Comparison of ENCODE assay signal across 18 mouse cellular contexts in the genomic region with DNA sequence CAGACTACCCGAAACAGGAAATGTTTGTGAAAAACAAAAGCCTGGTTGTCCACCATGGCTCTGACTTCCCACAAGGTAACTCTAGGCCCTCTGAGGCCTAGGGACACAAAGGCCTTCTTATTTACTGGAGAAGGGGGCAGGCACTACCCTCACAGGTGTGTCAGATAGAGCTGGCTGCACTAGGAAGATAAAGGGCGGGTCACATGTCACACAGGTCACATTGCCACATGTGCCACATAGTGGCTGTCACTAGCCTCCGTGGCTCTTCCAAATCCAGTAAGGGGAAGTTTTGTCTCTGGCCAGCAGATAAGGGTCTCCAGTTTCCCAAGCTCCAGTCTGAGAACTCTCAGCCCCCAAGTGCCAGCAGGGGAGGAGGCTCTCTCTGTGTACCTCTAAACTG. TPM values are rescaled to one million over a fixed set of nuclear protein-coding genes. Genes with fewer than 3 reads are reported as not detected.
DNase-seq lines count a peak whose midpoint lies in the region; ATAC-seq and TF ChIP-seq lines count a peak whose summit lies in the region.
"Had no signal": no experiment of that assay in that cellular context is flagged by ENCODE, and none has a peak within 500 bp of the region (broad histone marks: within the 10 kb centered on the region; RNA-seq: fewer than 3 reads in every experiment).

No protein-coding gene starts in this region.

- 0 out of 2 replicates have a peak overlapping the region, but pooled peaks have one; percentile 4 for H3K27ac ChIP-seq in heart, embryonic 16.5 days (ENCODE audit: low read length)
- H3K27ac ChIP-seq in embryonic facial prominence, embryonic 15.5 days (replicated peaks): 0 out of 2 replicates have a peak overlapping the region, but pooled peaks have one; percentile 1
- H3K27ac ChIP-seq in liver, embryonic 12.5 days: peak overlapping the region; percentile 41
- H3K27ac ChIP-seq in stomach, embryonic 15.5 days: peak overlapping the region; percentile 44; the same call in 1 of the 2 replicates
- no peak overlapping the region for H3K27ac ChIP-seq in layer of hippocampus, adult 2 months
- H3K27ac ChIP-seq: forebrain, embryonic 13.5 days; hindbrain, embryonic 14.5 days had no signal

- H3K27me3 ChIP-seq in heart, embryonic 16.5 days (ENCODE audit: control insufficient read depth, insufficient read depth, low read length): no peaks in the 10 kb centered on the region
- H3K27me3 ChIP-seq in embryonic facial prominence, embryonic 15.5 days: no peaks in the 10 kb centered on the region
- no peaks in the 10 kb centered on the region for H3K27me3 ChIP-seq in liver, embryonic 12.5 days (replicated peaks)
- H3K27me3 ChIP-seq in stomach, embryonic 15.5 days (replicated peaks): no peaks in the 10 kb centered on the region
- H3K27me3 ChIP-seq: forebrain, embryonic 13.5 days had no signal

- intact Hi-C loops in heart, postnatal 10 days (cut with DNase I): no loop called here

- peaks cover 13% of the 10 kb centered on the region for H3K36me3 ChIP-seq in heart, embryonic 16.5 days (ENCODE audit: control insufficient read depth, insufficient read depth)
- peaks cover 23% of the 10 kb centered on the region for H3K36me3 ChIP-seq in embryonic facial prominence, embryonic 15.5 days
- H3K36me3 ChIP-seq in liver, embryonic 12.5 days: peaks cover 28% of the 10 kb centered on the region
- H3K36me3 ChIP-seq in stomach, embryonic 15.5 days: no peaks in the 10 kb centered on the region

- no peak for DNase-seq in heart, postnatal 10 days
- DNase-seq in layer of hippocampus, adult 2 months (ENCODE audit: low spot score in 2 of 2): no peak
- DNase-seq in right cerebral cortex, postnatal 25 days: no peak
- DNase-seq: adrenal gland, adult 8-10 months; cerebellum, adult 8-10 months; gastrocnemius, postnatal 14 days; kidney, adult 18-20 months; kidney, postnatal 4 days; left cerebral cortex, postnatal 4 days; lung, embryonic 14.5 days had no signal

- H3K9ac ChIP-seq in heart, embryonic 16.5 days (ENCODE audit: low read length): no peak overlapping the region
- no peak overlapping the region for H3K9ac ChIP-seq in embryonic facial prominence, embryonic 15.5 days
- H3K9ac ChIP-seq in liver, embryonic 12.5 days: 0 out of 2 replicates have a peak overlapping the region, but pooled peaks have one; percentile 17
- no peak overlapping the region for H3K9ac ChIP-seq in stomach, embryonic 15.5 days
- H3K9ac ChIP-seq: forebrain, embryonic 13.5 days; hindbrain, embryonic 14.5 days; lung, embryonic 14.5 days had no signal

- ATAC-seq in heart, embryonic 16.5 days (replicated peaks; ENCODE audit: extremely low read depth, insufficient read depth, low FRiP score): no peak
- no peak for ATAC-seq in embryonic facial prominence, embryonic 15.5 days (ENCODE audit: insufficient number of reproducible peaks, low FRiP score, low TSS enrichment, low read depth)
- ATAC-seq in liver, embryonic 12.5 days: peak; percentile 85
- ATAC-seq in stomach, embryonic 15.5 days (ENCODE audit: insufficient read depth, low FRiP score, low read depth): peak; percentile 27; the same call in 1 of the 2 replicates
- no peak; the same call in 1 of the 2 replicates for ATAC-seq in megakaryocyte, adult 5-6 weeks (ENCODE audit: poor library complexity, severe bottlenecking)
- ATAC-seq: forebrain, embryonic 13.5 days; midbrain, embryonic 16.5 days had no signal

- no peak overlapping the region for H3K4me3 ChIP-seq in heart, embryonic 16.5 days (ENCODE audit: low read length)
- H3K4me3 ChIP-seq in embryonic facial prominence, embryonic 15.5 days (replicated peaks): no peak overlapping the region
- no peak overlapping the region for H3K4me3 ChIP-seq in liver, embryonic 12.5 days
- no peak overlapping the region for H3K4me3 ChIP-seq in stomach, embryonic 15.5 days (replicated peaks)
- H3K4me3 ChIP-seq in layer of hippocampus, adult 2 months: no peak overlapping the region
- H3K4me3 ChIP-seq: forebrain, embryonic 13.5 days had no signal

- H3K4me1 ChIP-seq in heart, embryonic 16.5 days (ENCODE audit: control insufficient read depth, insufficient read depth, low read length): peaks cover 8% of the 10 kb centered on the region
- H3K4me1 ChIP-seq in embryonic facial prominence, embryonic 15.5 days: peaks cover 17% of the 10 kb centered on the region
- peaks cover 18% of the 10 kb centered on the region for H3K4me1 ChIP-seq in liver, embryonic 12.5 days
- H3K4me1 ChIP-seq in stomach, embryonic 15.5 days: peaks cover 8% of the 10 kb centered on the region; the same call in 1 of the 2 replicates

- TF ChIP-seq CTCF in layer of hippocampus, adult 2 months (conservative IDR thresholded peaks at IDR 0.05): no peak

- whole genome bisulfite sequencing in heart, embryonic 16.5 days: 62% methylated on average over 3 of the region's 3 CpGs
- 40% methylated on average over 3 of the region's 3 CpGs for WGBS in embryonic facial prominence, embryonic 15.5 days
- WGBS in liver, embryonic 12.5 days (ENCODE audit: insufficient replicate concordance): 29% methylated on average over 3 of the region's 3 CpGs
- WGBS in stomach, embryonic 15.5 days: 60% methylated on average over 3 of the region's 3 CpGs

- no peaks in the 10 kb centered on the region for H3K9me3 ChIP-seq in heart, embryonic 16.5 days (replicated peaks; ENCODE audit: control insufficient read depth, low read length)
- no peaks in the 10 kb centered on the region for H3K9me3 ChIP-seq in embryonic facial prominence, embryonic 15.5 days (replicated peaks)
- H3K9me3 ChIP-seq in liver, embryonic 12.5 days (replicated peaks): no peaks in the 10 kb centered on the region
- no peaks in the 10 kb centered on the region for H3K9me3 ChIP-seq in stomach, embryonic 15.5 days
- H3K9me3 ChIP-seq: forebrain, embryonic 13.5 days had no signal

- no peak overlapping the region for H3K4me2 ChIP-seq in heart, embryonic 16.5 days (ENCODE audit: low read depth, low read length)
- no peak overlapping the region for H3K4me2 ChIP-seq in embryonic facial prominence, embryonic 15.5 days (replicated peaks)
- peak overlapping the region; percentile 10; the same call in 1 of the 2 replicates for H3K4me2 ChIP-seq in liver, embryonic 12.5 days
- H3K4me2 ChIP-seq in stomach, embryonic 15.5 days: no peak overlapping the region
- H3K4me2 ChIP-seq: forebrain, embryonic 13.5 days; hindbrain, embryonic 14.5 days; lung, embryonic 14.5 days had no signal

RNA-seq across cellular contexts. Expression of a gene that starts 31.8 kb away (rescaled TPM):
- 101 and 105 TPM in 2 replicates for polyA plus RNA-seq in heart, embryonic 16.5 days (2015; fragmentation: Nextera tagmentation; extraction: Ambion mirVana)
- 10 to 100 TPM; 67.5 to 71.5 TPM for total RNA-seq in heart, postnatal 10 days (2021)
- polyA plus RNA-seq in embryonic facial prominence, embryonic 15.5 days (2015; fragmentation: Nextera tagmentation; extraction: Ambion mirVana): 152 and 154 TPM in 2 replicates
- 23.1 and 26.4 TPM in 2 replicates for polyA plus RNA-seq in liver, embryonic 12.5 days (2016; fragmentation: Nextera tagmentation; extraction: Ambion mirVana)
- 118 and 119 TPM in 2 replicates for polyA plus RNA-seq in stomach, embryonic 15.5 days (2015; fragmentation: Nextera tagmentation; extraction: Ambion mirVana)
- 10 to 100 TPM; 25.0 to 29.9 TPM for total RNA-seq in layer of hippocampus, adult 2 months (2021)
- total RNA-seq in megakaryocyte, adult 5-6 weeks (2015): 6.5 and 7.3 TPM in 2 replicates
- 4.1 and 5.2 TPM in 2 replicates for total RNA-seq in megakaryocyte, adult 5-6 weeks (2017)

RNA-seq across cellular contexts. Expression of a gene that starts 33.6 kb away (rescaled TPM):
- polyA plus RNA-seq in heart, embryonic 16.5 days (2015; fragmentation: Nextera tagmentation; extraction: Ambion mirVana): 53.7 and 54.8 TPM in 2 replicates
- total RNA-seq in heart, postnatal 10 days (2021): 10 to 100 TPM; 30.7 to 38.1 TPM
- polyA plus RNA-seq in embryonic facial prominence, embryonic 15.5 days (2015; fragmentation: Nextera tagmentation; extraction: Ambion mirVana): 150 and 170 TPM in 2 replicates
- polyA plus RNA-seq in liver, embryonic 12.5 days (2016; fragmentation: Nextera tagmentation; extraction: Ambion mirVana): 45.9 and 47.3 TPM in 2 replicates
- 80.9 and 95.3 TPM in 2 replicates for polyA plus RNA-seq in stomach, embryonic 15.5 days (2015; fragmentation: Nextera tagmentation; extraction: Ambion mirVana)
- total RNA-seq in layer of hippocampus, adult 2 months (2021): 10 to 100 TPM; 54.2 to 56.8 TPM
- 32.3 and 34.9 TPM in 2 replicates for total RNA-seq in megakaryocyte, adult 5-6 weeks (2015)
- total RNA-seq in megakaryocyte, adult 5-6 weeks (2017): 102 and 104 TPM in 2 replicates

Comparison
In these comparisons a context has a peak if more than half of its experiments do, and no peak if none do; other contexts are left out.
1. ATAC-seq: peak in liver, embryonic 12.5 days (single experiment) and stomach, embryonic 15.5 days (single experiment); none in heart, embryonic 16.5 days (single experiment), embryonic facial prominence, embryonic 15.5 days (single experiment) and megakaryocyte, adult 5-6 weeks (single experiment).